Mouse (Mus musculus) adrenal gland, postnatal 36 days (tissue): ENCODE data around the gene Dnajc16. TPM values are rescaled to one million over a fixed set of nuclear protein-coding genes. Genes with fewer than 3 reads are reported as not detected.
"Not testable (repeated sequence)": the region's sequence is repeated elsewhere in the genome, so short reads cannot be mapped to it uniquely, and the experiment has no call there.

Experiments used
- DNase-seq, 2 experiments: peaks; one replicate each; pipeline ENCODE4 v3.0.0; 2021; ENCODE audit warnings: mixed read lengths in 1 of 2
- total RNA-seq, 2 experiments: library from RNA; stranded (reverse); gene quantifications; 2 replicates each; pipeline ENCODE4 v1.2.3; 2021

The Dnajc16 gene
- total RNA-seq, 2 experiments from 2014 or later: 23.6 to 26.0 TPM

DNA sequence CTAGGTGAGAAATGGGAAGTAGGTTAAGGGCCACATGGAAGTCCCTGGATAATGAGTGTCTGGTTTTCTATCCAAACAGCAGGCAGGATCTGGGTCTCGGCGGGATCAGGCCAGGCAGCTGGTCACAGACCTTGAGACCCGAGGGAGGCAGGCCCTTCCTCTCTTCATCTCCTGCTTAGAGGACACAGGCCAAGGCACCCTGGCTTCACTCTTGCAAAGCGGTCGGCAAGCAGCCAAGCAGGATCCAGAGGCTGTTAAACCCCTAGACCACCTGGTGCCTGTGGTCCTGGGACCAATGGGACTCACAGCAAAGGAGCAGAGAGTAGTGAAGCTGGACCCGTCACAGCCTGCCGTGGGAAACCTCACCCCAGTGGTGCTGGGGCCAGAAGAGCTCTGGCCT lies 5.6 kb upstream of the Dnajc16 start:
- DNase-seq: no peak

DNA sequence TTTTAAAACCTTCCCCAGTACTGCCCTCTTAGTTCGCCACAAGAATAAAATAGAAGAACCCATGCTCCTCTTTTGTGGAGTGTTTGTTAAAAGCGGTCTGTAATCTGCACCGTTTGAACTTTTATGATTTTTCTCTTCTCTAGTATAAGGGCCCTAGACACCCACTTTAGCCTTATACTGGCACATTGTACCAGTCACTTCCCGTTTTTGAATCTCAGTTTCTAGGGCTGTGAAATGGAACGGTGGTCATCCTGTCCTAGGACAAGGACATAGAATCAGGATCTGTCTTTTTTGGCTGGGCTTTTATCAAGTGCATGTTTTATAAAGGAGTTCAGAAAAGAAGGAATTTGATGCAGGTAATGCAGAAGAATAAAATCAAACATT lies 3.4 kb upstream of the Dnajc16 start:
- no peak for DNase-seq

DNA sequence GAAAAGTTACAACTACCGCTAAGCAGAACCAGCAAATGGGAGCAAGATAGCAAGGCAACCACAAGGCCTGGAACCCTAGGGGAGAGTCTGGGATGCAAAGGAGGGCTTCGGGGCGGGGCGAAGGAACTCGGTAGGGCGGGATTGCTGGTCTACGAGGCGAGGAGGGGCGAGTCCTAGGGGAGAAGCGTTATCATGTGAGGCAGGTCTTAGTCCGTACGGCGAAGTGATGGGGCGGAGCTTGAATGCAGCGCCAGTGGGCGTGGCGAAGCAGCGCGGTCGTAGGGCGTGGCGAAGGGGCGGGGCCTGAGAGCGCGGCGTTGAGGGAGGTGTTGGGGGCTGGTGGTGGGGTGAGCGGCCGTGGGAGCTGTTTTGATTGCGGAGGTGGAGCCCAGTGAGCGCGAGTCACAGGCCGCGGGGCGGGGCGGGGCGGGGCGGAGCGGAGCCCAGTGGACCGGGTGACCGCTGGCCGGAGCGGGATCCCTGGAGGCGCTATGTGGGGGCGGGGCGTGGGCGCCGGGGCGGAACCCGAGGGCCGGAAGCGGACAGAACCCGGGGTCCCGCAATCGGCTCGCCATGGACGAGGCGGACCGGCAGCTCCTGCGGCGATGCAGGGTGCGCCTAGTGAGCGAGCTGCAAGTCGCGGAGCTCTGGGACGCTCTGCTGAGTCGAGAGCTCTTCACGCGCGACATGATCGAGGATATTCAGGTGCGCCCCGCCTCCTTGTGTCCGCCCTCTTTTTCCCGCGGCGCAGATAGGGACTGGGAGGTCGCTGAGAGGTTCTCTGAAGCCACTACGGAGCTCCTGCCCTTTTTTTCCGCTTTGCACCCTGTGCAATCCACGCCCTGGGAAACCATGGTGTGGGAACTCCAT lies 2.8 kb upstream of the Dnajc16 start, which contains the start of gene Casp9:
Casp9 (plus strand) TSS at position 331 of the 870 bp plus-strand sequence.
- peak; percentile 99 for DNase-seq

GRCm38 (mm10) chr4:141792554-141793281 lies 2.0 kb upstream of the Dnajc16 start:
- DNase-seq: peak; percentile 20 to 45

DNA sequence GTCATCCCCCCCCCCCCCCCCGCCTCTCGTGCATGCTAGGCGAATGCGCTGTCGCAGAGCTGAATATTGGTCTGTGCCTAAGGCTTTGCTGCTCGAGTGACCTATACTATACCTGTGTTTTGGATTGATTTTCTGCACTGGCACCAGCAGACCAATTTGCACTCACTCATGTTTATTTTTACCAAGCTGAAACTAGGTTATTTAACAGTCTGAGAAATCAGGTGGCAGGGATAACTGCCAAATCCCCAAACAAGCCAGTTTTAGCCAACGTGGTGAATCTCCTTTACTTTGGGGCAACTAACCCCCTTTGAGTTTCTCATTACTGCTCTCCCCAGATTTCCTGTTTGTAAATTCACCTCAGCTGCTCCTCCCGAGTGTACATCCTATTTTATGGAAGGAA lies 1.2 kb upstream of the Dnajc16 start:
- DNase-seq: no peak

DNA sequence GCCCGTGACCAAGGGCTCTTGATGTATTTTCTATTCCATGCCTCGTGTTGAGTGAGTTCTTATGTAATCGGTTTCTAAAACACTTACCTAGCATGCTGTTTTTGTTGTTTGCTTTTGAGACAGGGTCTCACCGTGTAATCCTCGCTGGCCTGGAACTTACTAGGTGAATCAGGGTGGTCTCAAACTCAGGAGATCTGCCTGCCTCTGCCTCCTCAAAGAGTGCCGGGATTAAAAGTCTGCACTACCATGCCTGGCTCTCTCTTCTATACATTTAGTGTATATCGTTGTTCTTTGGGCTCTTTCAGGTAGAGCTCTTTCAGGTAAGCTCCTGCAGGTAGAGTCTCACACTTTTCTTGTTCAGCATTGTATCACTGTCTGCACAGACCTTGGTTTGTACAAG lies 755 bp upstream of the Dnajc16 start:
- DNase-seq: no peak

DNA sequence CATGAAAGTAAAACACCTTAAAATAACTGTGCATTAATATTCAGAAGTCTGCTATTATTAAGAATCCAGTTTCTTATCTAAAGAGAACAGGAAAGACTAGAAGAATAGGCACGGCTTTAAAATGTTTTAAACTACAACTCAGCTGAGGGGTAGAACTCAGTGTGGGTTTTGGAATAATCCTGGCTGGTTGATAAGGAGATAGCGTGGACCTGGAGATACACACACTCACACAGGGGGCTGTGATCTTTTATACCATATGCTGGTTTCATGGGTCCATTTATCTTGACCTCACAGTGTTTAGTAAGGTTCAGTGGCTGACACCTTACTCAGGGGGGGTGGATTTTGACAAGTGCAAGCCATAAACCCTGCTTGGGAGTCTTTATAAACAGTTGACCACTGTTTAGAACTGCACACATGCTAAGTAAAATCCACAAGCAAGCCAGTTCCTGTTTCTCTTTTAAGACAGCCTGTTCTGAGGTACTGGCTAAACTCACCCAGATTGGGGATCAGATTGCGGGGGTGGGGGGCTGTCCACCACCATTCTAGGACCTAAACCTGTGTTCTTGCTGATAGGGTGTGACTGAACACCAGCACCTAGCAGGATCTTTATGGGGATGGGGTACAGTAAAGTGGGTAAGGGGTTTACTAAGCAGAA lies 1.0 kb downstream of the Dnajc16 start:
- DNase-seq: no peak

- DNase-seq: peak in 1 of 2 experiments; percentile 31
Observed at GRCm38 (mm10) chr4:141787462-141787861, 3.3 kb downstream of the Dnajc16 start.

- DNase-seq: peak in 1 of 2 experiments; percentile 31
Observed at GRCm38 (mm10) chr4:141787046-141787445, 3.7 kb downstream of the Dnajc16 start.

DNA sequence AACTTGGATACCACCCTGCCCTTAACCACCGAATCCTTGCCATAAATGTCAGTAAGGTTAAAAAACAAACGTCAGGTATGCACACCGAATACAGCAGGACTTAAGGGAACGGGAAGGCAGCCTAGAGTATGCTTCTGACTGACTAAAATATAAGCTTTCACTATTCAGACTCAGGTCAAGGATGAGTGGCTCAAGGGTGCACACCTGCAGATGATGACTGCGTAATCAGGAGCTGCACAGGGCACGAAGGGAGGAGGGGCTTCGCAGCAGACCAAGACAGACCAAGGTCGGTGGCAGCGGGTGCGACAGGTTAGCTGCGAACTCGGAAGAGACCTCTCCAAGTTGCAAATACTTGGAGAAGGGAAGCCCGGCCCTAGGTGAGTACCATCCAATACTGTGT lies 4.6 kb downstream of the Dnajc16 start:
- no peak for DNase-seq

DNA sequence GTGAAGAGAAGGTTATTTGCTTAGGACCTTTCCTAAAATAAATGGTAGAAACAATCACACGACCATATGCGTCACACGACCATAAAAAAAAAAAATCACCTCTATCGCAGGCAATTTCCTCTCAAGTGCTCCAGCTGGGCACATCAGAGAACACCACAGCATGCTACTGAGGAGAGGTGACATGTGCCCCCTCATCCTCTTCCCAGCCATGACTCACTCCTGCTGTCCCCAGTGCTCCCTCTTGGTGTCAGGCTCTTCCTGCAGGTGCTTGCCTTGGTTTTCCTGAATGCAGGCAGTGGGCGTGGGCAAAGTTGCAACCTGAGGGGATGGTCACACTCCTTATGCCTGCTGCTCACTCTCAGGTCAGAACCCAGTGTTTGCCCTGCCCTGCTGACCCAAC lies 5.9 kb downstream of the Dnajc16 start:
- DNase-seq: no peak

DNA sequence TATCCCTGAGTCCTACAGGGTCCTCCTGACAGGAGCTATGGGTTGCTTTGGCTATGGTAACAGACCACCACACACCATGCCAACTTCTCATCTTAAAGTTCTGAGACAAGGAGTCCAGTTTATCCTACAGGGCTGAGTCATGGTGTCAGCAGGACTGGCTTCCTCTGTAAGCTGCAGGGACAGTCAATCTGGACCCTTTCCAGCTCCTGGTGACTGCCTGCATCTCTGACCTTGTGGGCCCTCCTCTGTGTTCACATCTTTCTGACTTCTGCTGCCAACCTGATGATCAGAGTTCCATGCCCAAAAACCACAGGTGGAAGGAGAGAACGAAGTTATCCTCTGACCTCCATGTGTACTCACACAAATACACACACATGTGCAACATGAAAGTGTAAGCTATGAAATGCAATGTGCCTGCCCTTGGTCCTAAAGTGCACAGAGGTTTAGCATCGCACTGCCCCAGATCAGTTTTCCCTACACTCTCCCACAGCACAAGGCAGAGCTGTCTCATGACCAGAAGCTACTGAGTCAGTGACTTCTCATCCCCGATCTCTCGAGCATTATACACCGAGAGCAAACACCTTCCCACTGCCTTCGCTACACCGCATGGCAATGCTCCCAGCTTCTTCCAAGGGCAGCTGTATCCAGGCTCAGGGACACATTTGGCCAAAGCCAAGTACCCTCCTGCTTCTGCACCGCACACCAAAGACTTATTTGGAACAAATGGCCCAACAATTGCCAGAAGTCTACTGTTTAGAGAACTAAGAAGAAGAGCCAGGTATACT lies 9.3 kb downstream of the Dnajc16 start:
- DNase-seq: peak; percentile 81

GRCm38 (mm10) chr4:141779828-141780227 lies 10.9 kb downstream of the Dnajc16 start:
- DNase-seq: no peak

DNA sequence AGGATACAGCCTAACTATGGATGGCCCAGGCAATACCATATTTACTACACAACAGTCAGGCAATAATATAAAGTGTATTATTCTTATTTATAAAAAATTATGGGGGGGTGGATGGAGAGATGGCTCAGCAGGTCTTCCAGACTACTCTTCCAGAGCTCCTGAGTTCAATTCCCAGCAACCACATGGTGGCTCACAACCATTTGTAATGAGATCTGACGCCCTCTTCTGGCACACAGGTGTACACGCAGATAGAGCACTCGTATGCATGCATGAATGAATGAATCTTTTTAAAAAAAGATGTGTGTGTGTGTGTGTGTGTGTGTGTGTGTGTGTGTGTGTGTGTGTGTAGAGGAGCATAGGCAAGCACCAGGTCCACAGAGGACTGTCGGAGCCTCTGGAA lies 17.7 kb downstream of the Dnajc16 start:
- not testable (repeated sequence) for DNase-seq

DNA sequence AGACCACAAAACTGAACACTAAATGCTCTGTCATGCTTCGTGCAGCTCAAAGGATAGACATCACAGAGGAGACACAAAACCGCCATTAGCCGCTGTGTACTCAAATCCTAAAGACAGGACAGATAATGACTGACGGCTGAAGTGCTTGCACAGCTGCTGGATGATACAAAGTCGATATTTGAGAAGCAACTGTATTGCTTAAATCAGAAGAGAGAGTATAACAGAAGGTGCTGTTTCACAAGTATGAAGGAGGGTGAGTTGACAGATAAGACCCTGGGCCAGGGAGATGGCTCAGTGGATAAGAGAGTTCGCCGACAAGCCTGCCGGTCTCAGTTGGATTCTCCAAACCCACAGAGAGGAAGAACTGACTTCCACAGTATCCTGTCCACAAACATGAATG lies 18.9 kb downstream of the Dnajc16 start:
- DNase-seq: no peak

DNA sequence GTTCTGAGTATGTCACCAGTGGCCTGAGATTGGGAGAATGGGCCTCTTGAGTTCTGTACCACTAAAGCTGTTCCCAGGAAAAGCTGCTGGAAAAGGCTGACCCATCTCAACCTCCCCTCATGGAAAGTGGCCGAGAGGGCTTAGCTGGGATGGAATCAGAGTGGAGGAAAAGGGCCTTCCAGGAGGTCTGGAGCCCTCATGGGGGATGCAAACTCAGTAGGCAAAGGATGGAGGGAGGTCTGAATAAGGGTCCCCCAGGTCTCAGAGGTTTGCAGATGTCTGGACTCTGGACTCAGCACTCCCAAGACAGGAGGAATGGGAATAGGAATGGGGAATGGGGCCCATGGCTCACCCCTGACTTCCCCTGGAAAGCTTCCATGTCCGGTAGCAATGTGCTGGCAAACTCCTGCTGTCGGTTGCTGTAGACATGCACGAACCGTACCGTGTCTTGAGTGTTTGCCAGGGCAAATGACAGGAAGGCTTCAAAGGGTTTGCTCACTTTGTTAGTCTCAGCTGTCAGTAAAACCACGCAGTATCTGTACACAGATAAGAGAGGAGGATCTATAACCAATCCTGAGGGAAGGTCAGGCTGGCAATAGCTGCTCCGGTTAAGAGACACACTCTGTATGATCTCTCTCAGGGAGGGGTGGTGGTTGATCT lies 21.1 kb downstream of the Dnajc16 start:
- DNase-seq: no peak

GRCm38 (mm10) chr4:141767353-141768036 lies 23.2 kb downstream of the Dnajc16 start:
- DNase-seq: no peak

DNA sequence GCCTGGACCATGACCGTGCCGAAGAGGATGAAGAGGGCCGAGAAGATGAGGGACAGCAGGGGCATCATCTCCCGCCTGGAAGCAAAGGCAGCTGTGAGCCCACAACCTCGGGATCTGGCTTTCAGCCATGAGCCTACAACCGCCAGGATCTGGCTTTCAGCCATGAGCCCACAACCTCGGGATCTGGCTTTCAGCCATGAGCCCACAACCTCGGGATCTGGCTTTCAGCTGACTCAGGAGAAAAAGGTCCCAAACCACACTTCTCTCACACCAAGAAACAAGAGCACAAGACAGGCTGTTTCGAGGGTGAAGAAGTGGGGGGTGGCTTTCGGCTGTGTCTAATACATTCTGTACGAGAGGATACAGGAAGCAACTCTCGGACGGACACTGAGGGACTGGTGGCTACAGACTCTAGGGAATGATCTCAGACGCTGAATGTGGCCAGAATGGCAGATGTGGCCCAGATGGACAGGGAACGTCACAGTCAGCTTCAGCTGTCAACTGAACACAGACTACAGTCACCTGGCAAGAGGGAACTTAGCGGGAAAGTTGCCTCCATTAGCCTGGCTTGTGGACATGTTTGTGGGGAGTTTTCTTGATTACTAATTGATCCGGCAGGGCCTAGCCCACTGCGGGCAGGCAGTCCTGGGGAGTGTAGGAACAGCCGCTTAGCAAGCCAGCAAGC lies 23.9 kb downstream of the Dnajc16 start:
- no peak for DNase-seq

DNA sequence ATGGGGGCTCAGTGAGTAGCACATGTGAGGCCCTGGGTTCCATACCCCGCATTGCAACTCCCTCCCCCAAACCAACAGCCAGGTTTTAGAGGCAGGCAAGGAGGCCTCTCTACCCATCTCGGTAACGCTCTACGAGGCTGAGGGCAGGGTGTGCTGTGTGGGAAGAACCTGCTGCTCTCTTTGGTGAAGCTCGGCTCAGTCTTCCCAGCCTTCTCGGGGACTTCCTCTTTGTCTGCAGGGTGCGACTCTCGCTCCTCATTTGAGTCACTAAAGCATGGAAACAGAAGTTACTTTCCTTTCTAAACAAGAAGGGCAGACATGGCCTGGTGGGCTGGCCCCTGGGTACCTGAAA lies 24.4 kb downstream of the Dnajc16 start:
- no peak for DNase-seq

DNA sequence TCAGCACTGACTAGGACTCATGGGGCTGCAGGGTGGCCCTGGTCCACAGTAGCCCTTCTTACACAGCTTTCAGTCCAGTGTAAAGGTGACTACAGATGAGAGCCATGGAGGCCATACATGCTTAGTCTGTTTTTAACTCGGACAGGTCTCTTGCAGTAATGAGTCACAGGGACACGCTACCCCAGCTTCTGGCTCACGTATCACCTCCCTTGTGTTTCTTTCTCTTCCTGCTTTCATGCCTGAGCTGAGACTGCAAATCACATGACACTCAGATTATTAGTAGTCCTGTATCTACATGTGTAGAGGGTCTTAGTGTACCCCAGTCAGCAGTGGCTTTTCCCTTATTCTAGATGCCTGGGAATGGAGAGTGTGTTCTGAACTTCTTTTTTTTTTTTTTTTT lies 25.7 kb downstream of the Dnajc16 start:
- DNase-seq: no peak
